ENCODE assay signal across 9 mouse cellular contexts in genomic region chr8:106411783-106412451, GRCm38 (mm10). TPM values are rescaled to one million over a fixed set of nuclear protein-coding genes. Genes with fewer than 3 reads are reported as not detected.
A peak's percentile ranks its signal among the peaks of the same experiment; 100 is the strongest.
DNase-seq lines count a peak whose midpoint lies in the region; ATAC-seq and TF ChIP-seq lines count a peak whose summit lies in the region.
"Had no signal": no experiment of that assay in that cellular context is flagged by ENCODE, and none has a peak within 500 bp of the region (broad histone marks: within the 10 kb centered on the region; RNA-seq: fewer than 3 reads in every experiment).

No protein-coding gene starts in this region.

- no peaks in the 10 kb centered on the region for H3K36me3 ChIP-seq in ES-E14 (ENCODE audit: control insufficient read depth, insufficient read depth, low read length, poor library complexity, severe bottlenecking)
- H3K36me3 ChIP-seq in heart, postnatal 0 days (replicated peaks; ENCODE audit: control insufficient read depth, insufficient read depth, low read length), result no peaks in the 10 kb centered on the region
- H3K36me3 ChIP-seq: embryonic facial prominence, embryonic 15.5 days had no signal

- no peak overlapping the region for H3K4me3 ChIP-seq in ES-E14 (ENCODE audit: insufficient read depth in 1 of 2, low read depth in 1 of 2, low read length in 2 of 2, poor library complexity in 1 of 2, severe bottlenecking in 1 of 2)
- no peak overlapping the region for H3K4me3 ChIP-seq in heart, postnatal 0 days (ENCODE audit: low read depth, low read length)
- H3K4me3 ChIP-seq: embryonic facial prominence, embryonic 15.5 days had no signal

- in situ Hi-C loops in ES-E14 (cut with MboI; ENCODE audit: low sequenced_read_pairs in 2 of 2, unreplicated experiment in 2 of 2), result loop anchor here (25.0 kb wide), 2 partner anchors 125 to 250 kb away; no protein-coding TSS in a partner anchor

- peak; percentile 56 for DNase-seq in gastrocnemius, postnatal 10 days
- no peak for DNase-seq in gastrocnemius, postnatal 36 days
- DNase-seq in ES-E14 (ENCODE audit: low read depth, low spot score), result peak; percentile 63
- peak; percentile 65 for DNase-seq in cerebellum, adult 8-10 months
- DNase-seq in heart, postnatal 0 days (ENCODE audit: low spot score), result peak; percentile 69
- peak; percentile 36 to 70 for DNase-seq in layer of hippocampus, postnatal 25 days (ENCODE audit: extremely low spot score in 1 of 2, low spot score in 1 of 2)
- peak; percentile 72 for DNase-seq in lung, postnatal 36 days
- DNase-seq in spleen, postnatal 10 days (ENCODE audit: low spot score in 2 of 2), result peak; percentile 54 to 78

- H3K27ac ChIP-seq in ES-E14 (ENCODE audit: insufficient read depth, low read depth, low read length, poor library complexity, severe bottlenecking), result no peak overlapping the region
- H3K27ac ChIP-seq in heart, postnatal 0 days (ENCODE audit: low read depth), result no peak overlapping the region
- H3K27ac ChIP-seq: embryonic facial prominence, embryonic 15.5 days had no signal

- intact Hi-C loops in gastrocnemius, postnatal 36 days (cut with DNase I), result no loop called here

- no peak for TF ChIP-seq EP300 in heart, postnatal 0 days (IDR thresholded peaks at IDR 0.05; ENCODE audit: low read depth)

- H3K4me2 ChIP-seq in heart, postnatal 0 days (ENCODE audit: low read depth, low read length), result no peak overlapping the region
- H3K4me2 ChIP-seq: embryonic facial prominence, embryonic 15.5 days had no signal

- no peaks in the 10 kb centered on the region for H3K9me3 ChIP-seq in ES-E14 (ENCODE audit: control insufficient read depth, insufficient read depth, low read depth, low read length)
- no peaks in the 10 kb centered on the region for H3K9me3 ChIP-seq in heart, postnatal 0 days (replicated peaks; ENCODE audit: control insufficient read depth, low read length)
- H3K9me3 ChIP-seq: embryonic facial prominence, embryonic 15.5 days had no signal

- WGBS in heart, postnatal 0 days, result 14% methylated on average over 14 of the region's 14 CpGs

- ATAC-seq in heart, postnatal 0 days (ENCODE audit: insufficient read depth, low read depth), result no peak

- H3K9ac ChIP-seq in ES-E14 (ENCODE audit: insufficient read depth, low read depth, low read length, poor library complexity, severe bottlenecking), result no peak overlapping the region
- H3K9ac ChIP-seq in heart, postnatal 0 days (replicated peaks; ENCODE audit: low read depth, low read length), result no peak overlapping the region
- H3K9ac ChIP-seq: embryonic facial prominence, embryonic 15.5 days had no signal

- peaks cover 0 to 4% of the 10 kb centered on the region in 2 experiments; a peak in 1 of 4 replicates for H3K4me1 ChIP-seq in ES-E14 (ENCODE audit: control insufficient read depth in 2 of 2, insufficient read depth in 2 of 2, low read length in 2 of 2, poor library complexity in 1 of 2)
- H3K4me1 ChIP-seq in heart, postnatal 0 days (ENCODE audit: control insufficient read depth, insufficient read depth), result peaks cover 11% of the 10 kb centered on the region; the same call in 1 of the 2 replicates

- no peaks in the 10 kb centered on the region for H3K27me3 ChIP-seq in heart, postnatal 0 days (ENCODE audit: control insufficient read depth, insufficient read depth, low read length)
- H3K27me3 ChIP-seq: embryonic facial prominence, embryonic 15.5 days had no signal

- TF ChIP-seq CTCF in heart, postnatal 0 days (IDR thresholded peaks at IDR 0.05; ENCODE audit: low read depth), result peak; percentile 80

TF ChIP-seq in ES-E14, 5 proteins besides CTCF, POLR2A, EP300 and RAD21:
- TF ChIP-seq ZNF384 (IDR thresholded peaks at IDR 0.05; ENCODE audit: low read depth, low read length) (no peak), ZC3H11A (IDR thresholded peaks at IDR 0.05; ENCODE audit: borderline replicate concordance, low read depth, low read length) (peak; percentile 86; the same call in 1 of the 2 replicates)
TF ChIP-seq in ES-E14: peak in this region for 1.

RNA-seq across cellular contexts. Expression of gene Zfp90, which starts 3.2 kb away (rescaled TPM):
- total RNA-seq in gastrocnemius, postnatal 10 days (2021), result 1 to 10 TPM; 4.3 to 5.6 TPM
- 1 to 10 TPM in 1 of 2 experiments, under 1 TPM in 1; 0.91 to 1.6 TPM for total RNA-seq in gastrocnemius, postnatal 36 days (2021)
- total RNA-seq in ES-E14 (2012; rRNA removed), result 5.7 and 6.0 TPM in 2 replicates
- total RNA-seq in heart, postnatal 0 days (2014; rRNA removed; ENCODE audit: low replicate concordance), result 8.7 and 11.5 TPM in 2 replicates
- 8.2 and 10.7 TPM in 2 replicates for polyA plus RNA-seq in heart, postnatal 0 days (2015; fragmentation: Nextera tagmentation; extraction: Ambion mirVana)
- total RNA-seq in layer of hippocampus, postnatal 25 days (2021), result 10 to 100 TPM; 10.9 to 13.3 TPM

Comparison
In these comparisons a context has a peak if more than half of its experiments do, and no peak if none do; other contexts are left out.
1. DNase-seq: peak in gastrocnemius, postnatal 10 days (single experiment), ES-E14 (single experiment), cerebellum, adult 8-10 months (single experiment), heart, postnatal 0 days (single experiment), layer of hippocampus, postnatal 25 days (2 of 2), lung, postnatal 36 days (single experiment) and spleen, postnatal 10 days (2 of 2); none in gastrocnemius, postnatal 36 days (0 of 2).